Mouse (Mus musculus) myocyte (in vitro differentiated cells): ENCODE results near the gene Gng7.

Experiments
- CEBPB ChIP-seq: IDR thresholded peaks from 2 replicates; pipeline ENCODE4 v1.6.1; 2011; ENCODE audit warnings: mild to moderate bottlenecking, moderate library complexity; ENCODE audit not compliant: poor library complexity, insufficient read depth, severe bottlenecking
- E2F4 ChIP-seq: IDR thresholded peaks from one replicate; pipeline ENCODE4 v1.6.1; 2011; ENCODE audit warnings: mild to moderate bottlenecking, control low read depth, moderate library complexity; ENCODE audit not compliant: insufficient read depth
- MAX ChIP-seq: IDR thresholded peaks from one replicate; pipeline ENCODE4 v1.6.1; 2011; ENCODE audit warnings: low read depth, mild to moderate bottlenecking, control low read depth
- MYOD1 ChIP-seq, 3 experiments: IDR thresholded peaks; one replicate each; pipeline ENCODE4 v1.6.1; 2011; ENCODE audit warnings: control low read depth in 2 of 3, low read depth in 2 of 3, mild to moderate bottlenecking in 2 of 3, moderate library complexity in 1 of 3; ENCODE audit not compliant: insufficient read length in 2 of 3, control insufficient read depth in 1 of 3
- MYOG ChIP-seq, 3 experiments: IDR thresholded peaks; one replicate each; pipeline ENCODE4 v1.6.1; 2011; ENCODE audit warnings: control low read depth in 2 of 3, low read depth in 2 of 3, mild to moderate bottlenecking in 2 of 3; ENCODE audit not compliant: insufficient read length in 2 of 3, control insufficient read depth in 1 of 3, insufficient read depth in 1 of 3
- POLR2A ChIP-seq: IDR thresholded peaks from one replicate; pipeline ENCODE4 v1.6.1; 2011; ENCODE audit warnings: low read depth, mild to moderate bottlenecking, control low read depth, moderate library complexity; ENCODE audit not compliant: insufficient read length
- POLR2AphosphoS2 ChIP-seq: IDR thresholded peaks from one replicate; pipeline ENCODE4 v1.6.1; 2011; ENCODE audit warnings: low read depth, control low read depth; ENCODE audit not compliant: insufficient read length
- TCF12 ChIP-seq: IDR thresholded peaks from one replicate; pipeline ENCODE4 v1.6.1; 2011; ENCODE audit warnings: mild to moderate bottlenecking, control low read depth; ENCODE audit not compliant: poor library complexity, insufficient read depth, severe bottlenecking
- TCF3 ChIP-seq: IDR thresholded peaks from one replicate; pipeline ENCODE4 v1.6.1; 2011; ENCODE audit warnings: low read depth, control low read depth; ENCODE audit not compliant: insufficient read length
- USF1 ChIP-seq: IDR thresholded peaks from one replicate; pipeline ENCODE4 v1.6.1; 2011; ENCODE audit warnings: low read depth, mild to moderate bottlenecking, control low read depth, moderate library complexity

GRCm38 (mm10) chr10:80993276-80993675 is 21.5 kb downstream of the Gng7 start:
- TF ChIP-seq E2F4, result no peak
- no peak for TF ChIP-seq CEBPB
- no peak for TF ChIP-seq POLR2A
- TF ChIP-seq MAX, result no peak
- no peak for TF ChIP-seq USF1
- no peak for TF ChIP-seq POLR2AphosphoS2
- TF ChIP-seq MYOD1 (IDR thresholded peaks at IDR 0.05; ENCODE audit: control insufficient read depth in 1 of 3, insufficient read length in 2 of 3, low read depth in 2 of 3), result no peak
- TF ChIP-seq MYOG (IDR thresholded peaks at IDR 0.05; ENCODE audit: control insufficient read depth in 1 of 3, insufficient read depth in 1 of 3, insufficient read length in 2 of 3, low read depth in 2 of 3), result no peak
- no peak for TF ChIP-seq TCF12
- no peak for TF ChIP-seq TCF3
